Mouse (Mus musculus) cerebellum, adult 9-11 months (tissue): ENCODE results near the gene Pdxp.

Source experiments
- DNase-seq: peaks from one replicate; pipeline ENCODE4 v3.0.0; 2022

The Pdxp gene

GRCm38 (mm10) chr15:78899740-78900584 is 13.8 kb upstream of the Pdxp start, which contains the start of gene Sh3bp1:
Gene Sh3bp1, plus strand, starts transcription at chr15:78899768.
- peak; percentile 59 for DNase-seq

GRCm38 (mm10) chr15:78900585-78901421 is 12.9 kb upstream of the Pdxp start:
- DNase-seq: no peak

DNA sequence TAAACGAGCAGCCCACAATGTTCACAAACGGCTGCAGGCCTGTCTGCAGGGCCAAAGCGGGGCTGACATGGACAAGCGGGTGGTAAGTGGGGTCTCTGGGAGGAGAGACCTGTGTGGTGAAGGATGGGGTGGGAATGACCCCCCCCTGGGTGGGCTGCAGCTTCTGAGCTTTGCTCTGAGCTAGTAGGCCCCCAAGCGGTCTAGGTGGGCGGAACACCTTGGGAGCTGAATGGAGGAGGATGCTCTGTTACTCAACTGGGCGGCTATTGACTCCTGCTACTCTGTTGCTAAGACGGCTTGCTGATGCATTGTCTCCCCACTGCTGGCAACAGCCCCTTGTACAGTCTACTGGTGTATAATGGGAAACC is 12.3 kb upstream of the Pdxp start:
- DNase-seq: peak; percentile 52

- peak; percentile 77 for DNase-seq
These were observed 10.5 kb upstream of the Pdxp start for GRCm38 (mm10) chr15:78903243-78903642.

DNA sequence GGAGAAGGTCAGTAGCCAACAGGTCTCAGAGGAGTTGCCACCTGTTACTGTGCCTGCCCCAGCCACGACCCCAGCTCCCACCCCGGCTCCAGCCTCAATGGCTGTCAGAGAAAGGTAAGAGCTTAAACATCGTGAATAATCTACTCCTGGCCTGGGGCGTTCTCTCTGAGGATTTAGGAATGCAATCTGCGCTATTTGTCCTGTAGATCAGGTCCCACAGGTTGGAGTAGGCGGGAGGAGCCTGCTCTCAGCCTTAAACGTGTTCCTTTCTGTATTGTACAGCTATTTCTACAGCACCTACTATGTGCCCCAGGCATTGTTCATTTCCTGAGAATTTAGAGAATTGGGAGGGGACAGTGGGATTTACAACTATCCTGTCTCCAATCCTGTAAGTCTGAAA is 5.3 kb upstream of the Pdxp start:
- no peak for DNase-seq

DNA sequence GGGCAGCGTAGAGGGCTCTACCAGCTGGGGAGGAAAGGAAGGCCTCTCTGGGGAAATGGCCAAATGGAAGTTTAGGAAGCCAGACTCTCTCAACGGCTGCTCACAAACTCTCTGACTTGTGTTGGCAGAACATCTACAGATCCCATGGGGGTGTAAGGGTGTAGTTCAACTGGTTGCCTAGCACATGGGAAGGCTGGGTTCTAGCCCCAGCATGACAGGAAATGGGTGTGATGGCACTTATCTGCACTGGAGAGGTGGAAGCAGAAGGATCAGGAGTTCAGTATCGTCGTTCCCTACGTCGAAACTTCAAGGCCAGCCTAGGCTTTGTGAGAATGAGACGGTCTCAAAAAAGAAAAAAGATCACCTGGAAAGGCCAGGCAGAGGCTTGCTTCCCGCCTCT is 4.7 kb upstream of the Pdxp start:
- DNase-seq: no peak

GRCm38 (mm10) chr15:78912040-78912439 is 1.7 kb upstream of the Pdxp start:
- DNase-seq: peak; percentile 59

GRCm38 (mm10) chr15:78914091-78914822 is 538 bp downstream of the Pdxp start:
- DNase-seq: peak; percentile 86

DNA sequence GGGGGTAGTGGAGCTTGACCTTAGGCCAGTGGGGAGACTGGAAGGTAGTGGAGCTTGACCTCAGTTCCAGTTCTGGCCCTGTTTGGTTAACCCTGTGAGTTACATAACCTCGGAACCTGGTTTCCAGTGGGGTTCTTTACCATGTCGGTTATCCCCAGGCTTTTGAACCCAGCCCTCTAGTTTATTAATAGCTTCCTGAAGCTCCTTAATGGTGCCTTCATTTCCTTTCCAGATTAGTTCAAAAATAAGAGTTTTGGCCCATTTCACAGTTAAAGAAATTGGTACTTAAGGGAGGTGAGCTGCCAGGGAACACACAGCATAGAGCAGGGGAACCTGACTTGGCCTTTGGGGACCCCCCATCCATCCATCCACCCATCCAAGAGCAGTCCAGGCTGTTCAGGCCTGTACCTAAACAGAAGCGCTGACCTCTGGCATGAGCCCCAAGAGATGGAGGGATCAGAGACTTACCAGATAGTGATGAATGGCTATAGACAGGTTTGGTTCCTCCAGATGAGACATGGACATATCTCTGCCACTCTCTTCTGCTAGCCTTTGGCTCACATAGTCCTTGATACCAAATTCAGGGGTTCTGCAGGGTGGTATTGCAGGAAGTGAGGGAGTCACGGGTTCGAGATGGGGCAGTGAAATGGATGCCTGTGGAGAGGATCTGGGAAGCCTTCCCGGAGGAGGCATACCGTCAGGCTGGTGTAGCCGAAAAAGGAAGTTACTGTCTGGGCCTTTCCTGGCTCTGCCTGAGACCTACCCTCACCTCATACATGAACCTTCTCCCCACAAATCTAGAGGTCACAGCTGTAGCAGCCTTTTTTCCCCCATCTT is 1.3 kb downstream of the Pdxp start:
- DNase-seq: peak; percentile 74

GRCm38 (mm10) chr15:78915660-78916017 is 1.9 kb downstream of the Pdxp start:
- DNase-seq: peak; percentile 86

- peak; percentile 80 for DNase-seq
These were observed 2.5 kb downstream of the Pdxp start for GRCm38 (mm10) chr15:78916052-78916826.

DNA sequence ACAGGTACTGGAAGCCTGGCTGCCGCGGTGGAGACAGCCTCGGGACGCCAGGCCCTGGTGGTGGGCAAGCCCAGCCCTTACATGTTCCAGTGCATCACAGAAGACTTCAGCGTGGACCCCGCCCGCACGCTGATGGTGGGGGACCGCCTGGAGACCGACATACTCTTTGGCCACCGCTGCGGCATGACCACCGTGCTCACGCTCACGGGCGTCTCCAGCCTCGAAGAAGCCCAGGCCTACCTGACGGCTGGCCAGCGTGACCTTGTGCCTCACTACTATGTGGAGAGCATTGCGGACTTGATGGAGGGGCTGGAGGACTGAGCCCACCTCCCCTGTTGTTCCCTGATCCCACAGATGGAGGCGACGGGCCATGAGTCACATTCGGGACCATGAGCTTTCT is 4.4 kb downstream of the Pdxp start:
- peak; percentile 57 for DNase-seq

DNA sequence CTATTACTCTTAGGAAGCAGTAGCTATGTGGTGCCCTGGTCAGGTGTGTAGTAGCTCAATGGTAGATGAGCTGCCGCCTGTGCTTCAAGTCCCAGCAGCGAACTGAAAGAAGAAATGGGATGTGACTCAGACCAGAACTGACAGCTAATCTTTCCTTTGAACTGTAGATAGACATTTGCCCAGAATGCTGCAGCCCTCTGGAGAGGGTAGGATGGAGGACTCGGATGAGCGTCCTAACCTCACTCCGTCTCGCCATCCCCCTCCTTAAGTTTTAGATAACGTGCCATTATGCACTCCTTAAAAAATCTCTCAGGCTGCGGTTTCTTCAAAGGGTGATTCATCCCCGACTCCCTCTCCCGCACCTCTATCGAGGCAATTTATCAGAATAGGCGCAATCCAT is 6.2 kb downstream of the Pdxp start:
- DNase-seq: no peak

- DNase-seq: no peak
These were observed 9.0 kb downstream of the Pdxp start for GRCm38 (mm10) chr15:78922700-78923099.

- no peak for DNase-seq
These were observed 9.9 kb downstream of the Pdxp start for GRCm38 (mm10) chr15:78923585-78923984.

DNA sequence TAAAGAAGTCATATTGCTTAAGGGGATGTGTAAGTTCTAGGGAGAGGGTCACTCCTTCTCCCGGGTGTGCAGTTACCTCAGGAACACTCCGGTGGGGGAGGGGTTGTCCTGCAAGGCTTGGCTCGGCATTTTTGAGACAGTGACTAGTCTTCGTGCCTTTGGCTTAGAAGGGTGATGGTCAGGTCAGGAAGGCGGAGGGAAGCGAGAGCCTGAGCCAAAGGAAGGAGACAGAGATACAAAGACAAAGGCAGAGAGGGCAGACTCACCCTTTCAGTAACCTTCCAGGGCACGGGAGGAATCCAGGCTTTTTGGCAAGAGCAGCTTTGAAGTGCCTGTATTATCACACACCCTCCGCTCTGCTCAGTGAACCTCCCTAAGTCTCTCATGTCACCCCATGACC is 11.4 kb downstream of the Pdxp start:
- no peak for DNase-seq

GRCm38 (mm10) chr15:78926021-78926919 is 12.6 kb downstream of the Pdxp start, which contains the start of gene Lgals1:
Gene Lgals1, plus strand, starts transcription at chr15:78926725.
- peak; percentile 85 for DNase-seq

- peak; percentile 69 for DNase-seq
These were observed 13.5 kb downstream of the Pdxp start for GRCm38 (mm10) chr15:78927021-78927787.

DNA sequence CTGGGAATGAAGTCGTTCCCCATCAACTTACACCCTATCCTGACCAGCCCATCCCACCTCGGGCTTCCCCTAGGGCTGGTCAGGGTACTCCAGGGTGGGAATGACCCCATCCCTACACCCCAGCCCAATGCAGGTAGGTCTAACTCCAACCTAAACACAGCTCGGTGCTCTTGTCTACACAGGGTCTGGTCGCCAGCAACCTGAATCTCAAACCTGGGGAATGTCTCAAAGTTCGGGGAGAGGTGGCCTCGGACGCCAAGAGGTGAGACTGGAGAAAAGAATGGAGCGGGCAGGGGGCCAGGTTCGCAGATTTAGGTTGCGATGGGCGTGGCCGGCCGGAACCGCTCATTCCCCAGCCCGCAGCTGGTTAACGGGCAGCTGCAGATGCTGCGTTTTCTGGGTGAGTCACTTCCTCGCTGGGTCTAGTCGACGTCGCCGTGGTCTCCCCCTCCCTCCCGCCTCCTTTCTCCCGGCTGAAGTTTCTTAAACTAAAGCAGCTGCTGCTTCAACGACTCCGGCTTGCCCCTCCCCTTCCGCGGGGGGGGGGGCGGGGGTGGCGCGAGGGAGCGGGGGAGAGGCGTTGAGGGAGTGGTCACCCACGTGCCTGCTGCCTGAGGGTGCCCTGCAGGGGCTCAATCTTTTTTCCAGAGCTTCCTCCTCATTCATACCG is 14.2 kb downstream of the Pdxp start:
- peak; percentile 55 for DNase-seq
